Mouse (Mus musculus): ENCODE data around the gene Scd3.
"Not testable (repeated sequence)": the region's sequence is repeated elsewhere in the genome, so short reads cannot be mapped to it uniquely, and the experiment has no call there.

The Scd3 gene

GRCm38 (mm10) chr19:44238906-44239305 is 35.8 kb downstream of the Scd3 start:
- DNase-seq: no peak

DNA sequence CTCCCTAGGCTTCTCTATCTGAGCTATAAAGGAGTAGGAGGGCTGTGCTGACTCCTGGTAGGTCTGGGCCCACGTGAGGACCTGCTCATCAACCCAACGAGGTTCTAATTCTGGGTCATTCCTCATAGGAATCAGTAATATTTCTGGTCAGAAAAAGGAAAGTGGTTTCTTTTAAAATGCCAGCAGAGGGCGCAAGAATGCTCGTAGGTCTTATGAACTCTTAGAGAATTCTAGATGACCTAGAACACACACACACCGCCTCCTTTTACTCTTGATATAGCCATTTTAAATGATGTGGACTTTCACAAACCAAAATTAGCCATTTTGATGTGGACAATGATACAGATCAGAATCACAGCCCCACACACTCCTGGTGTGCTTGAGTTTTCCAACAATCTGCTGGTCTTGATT is 42.7 kb downstream of the Scd3 start:
- DNase-seq: peak; percentile 67 to 68

GRCm38 (mm10) chr19:44246341-44246911 is 43.4 kb downstream of the Scd3 start:
- no peak for DNase-seq

DNA sequence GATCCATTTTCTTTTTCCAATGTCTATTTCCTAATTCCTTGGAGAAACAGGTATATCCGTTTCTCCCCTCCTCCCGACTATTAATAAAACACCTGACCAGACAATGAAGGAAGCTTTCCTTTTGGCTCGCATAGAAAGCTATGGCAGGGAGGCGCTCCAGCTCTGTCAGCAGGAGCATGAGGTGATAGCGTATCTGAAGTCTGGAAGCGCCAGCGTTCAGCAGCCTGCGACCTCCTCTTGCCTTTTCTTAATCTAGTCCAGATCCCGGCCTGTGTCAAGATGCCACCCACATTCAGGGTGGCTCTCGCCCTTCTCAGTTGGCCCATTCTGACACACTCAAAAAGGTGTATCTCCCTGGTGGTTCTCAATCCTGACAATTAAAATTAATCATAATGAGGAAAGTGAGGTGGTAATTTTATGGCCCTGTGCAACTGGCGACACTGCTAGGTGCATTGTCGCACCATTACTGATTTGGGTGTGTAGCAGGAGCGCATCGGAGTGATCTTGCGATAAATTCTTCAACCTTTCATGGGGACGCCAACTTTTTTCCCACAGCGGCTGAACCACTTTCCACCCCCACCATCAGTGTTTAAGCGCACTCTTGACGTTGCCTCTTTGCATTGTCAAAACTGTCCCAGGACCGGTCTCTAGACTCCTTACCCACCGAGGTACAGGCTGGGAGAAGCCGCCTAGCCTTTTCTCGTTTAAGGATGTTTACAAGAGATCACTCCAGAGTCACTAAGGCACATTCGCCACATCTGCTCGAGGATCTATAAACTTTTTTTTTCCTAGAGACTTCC is 44.4 kb downstream of the Scd3 start:
- DNase-seq: peak; percentile 45 to 49

DNA sequence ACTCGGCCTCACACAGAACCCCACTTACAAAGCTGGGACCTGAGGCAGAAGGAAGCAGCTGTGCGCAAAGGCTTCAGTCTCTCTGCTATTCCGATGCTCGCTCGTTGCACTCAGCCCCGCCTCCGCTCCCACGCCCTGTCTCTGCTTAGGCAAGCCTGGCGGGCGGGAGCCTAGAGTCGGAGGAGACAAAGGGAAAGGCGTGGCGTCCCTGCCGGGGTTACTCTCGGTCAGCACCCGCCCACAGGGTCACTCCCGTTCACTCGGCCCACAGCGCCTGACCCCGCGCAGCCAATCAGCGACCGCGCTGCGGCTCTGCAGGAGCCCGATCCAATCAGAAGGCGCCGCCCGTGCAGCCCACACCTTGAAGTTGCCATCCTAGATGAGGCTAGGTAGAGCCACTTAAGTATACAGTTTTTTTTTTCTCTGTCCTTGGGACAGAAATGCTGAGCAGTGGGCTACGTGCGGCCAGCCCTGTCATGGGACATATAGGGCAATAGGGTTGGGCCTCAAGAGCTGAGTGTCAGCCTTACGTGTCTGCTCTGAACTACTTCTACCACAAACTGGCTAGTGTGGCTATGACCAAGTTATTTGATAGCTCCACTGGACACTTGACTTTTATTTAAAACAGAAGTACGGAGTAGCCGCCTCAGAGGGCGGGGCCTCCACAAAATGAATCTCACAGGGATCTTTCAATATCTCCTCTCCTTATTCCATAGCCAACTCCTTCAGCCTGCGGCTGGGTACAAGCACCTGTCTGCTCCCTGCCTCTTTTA is 45.2 kb downstream of the Scd3 start:
- peak; percentile 93 to 99 for DNase-seq

GRCm38 (mm10) chr19:44248854-44249351 is 45.8 kb downstream of the Scd3 start:
- DNase-seq: no peak

GRCm38 (mm10) chr19:44251138-44251537 is 48.1 kb downstream of the Scd3 start:
- DNase-seq: not testable (repeated sequence)

GRCm38 (mm10) chr19:44251936-44252558 is 49.0 kb downstream of the Scd3 start:
- no peak for DNase-seq

DNA sequence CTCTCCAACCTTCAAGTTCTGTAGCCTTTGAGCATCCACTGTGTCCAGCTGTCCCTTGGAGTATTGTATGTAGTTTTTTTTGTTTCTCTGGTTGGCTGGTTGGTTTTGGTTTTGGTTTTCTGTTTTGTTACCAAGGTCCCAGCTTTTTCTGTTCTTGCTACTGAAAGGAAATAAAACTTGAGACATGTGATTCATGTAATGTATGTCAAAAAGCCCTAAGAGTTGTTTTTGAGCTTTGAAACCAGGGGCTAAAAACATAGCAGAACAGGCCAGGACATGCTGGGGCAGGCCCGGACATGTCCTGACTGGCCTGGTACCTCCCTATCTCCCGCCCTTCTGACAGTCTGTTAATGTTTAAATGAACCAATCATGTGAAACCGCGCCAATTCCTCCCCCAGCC is 51.0 kb downstream of the Scd3 start:
- not testable (repeated sequence) for DNase-seq

DNA sequence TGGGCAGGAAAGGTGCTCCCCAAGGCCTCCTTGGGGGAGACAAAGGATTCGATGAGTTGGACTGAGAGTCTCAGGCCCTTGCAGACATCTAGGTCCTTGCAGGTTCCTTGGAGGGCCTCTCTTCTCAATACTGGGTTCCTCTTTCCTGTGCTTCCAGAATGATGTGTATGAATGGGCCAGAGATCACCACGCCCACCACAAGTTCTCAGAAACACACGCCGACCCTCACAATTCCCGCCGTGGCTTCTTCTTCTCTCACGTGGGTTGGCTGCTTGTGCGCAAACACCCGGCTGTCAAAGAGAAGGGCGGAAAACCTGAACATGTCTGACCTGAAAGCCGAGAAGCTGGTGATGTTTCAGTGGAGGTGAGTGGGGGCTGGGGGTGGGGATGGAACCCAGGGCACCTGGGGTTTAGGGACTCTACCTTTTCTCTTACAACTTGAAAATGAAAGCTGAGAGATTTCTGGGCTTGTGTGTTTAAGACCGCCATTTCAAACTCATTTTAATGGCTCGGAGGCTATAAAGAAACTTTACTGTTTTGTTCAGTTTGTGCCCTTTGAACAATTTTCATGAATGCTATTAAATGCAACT is 54.4 kb downstream of the Scd3 start:
- no peak for DNase-seq

DNA sequence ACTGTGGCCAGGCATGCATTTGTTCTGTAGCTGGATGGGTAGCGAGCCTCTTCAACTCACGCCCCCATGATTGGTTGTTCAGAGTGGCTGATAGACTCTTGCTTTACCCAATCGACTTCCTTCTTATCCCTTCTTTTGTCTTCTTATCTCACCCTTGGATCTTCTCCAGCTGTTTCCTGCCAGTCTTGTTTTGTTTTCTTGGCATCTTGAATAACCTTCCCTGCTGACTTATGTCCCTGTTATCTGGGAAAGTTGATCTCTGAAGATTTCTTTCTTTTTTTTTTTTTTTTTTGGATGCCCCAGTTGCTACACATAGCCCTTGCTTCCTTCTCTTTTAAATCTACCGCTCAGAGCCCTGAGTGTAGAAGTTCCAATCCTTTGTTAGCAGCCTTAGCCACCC is 56.4 kb downstream of the Scd3 start:
- no peak for DNase-seq

- DNase-seq: no peak
Observed at GRCm38 (mm10) chr19:44260487-44260886, 57.4 kb downstream of the Scd3 start.

- DNase-seq: no peak
Observed at GRCm38 (mm10) chr19:44261774-44262173, 58.7 kb downstream of the Scd3 start.

DNA sequence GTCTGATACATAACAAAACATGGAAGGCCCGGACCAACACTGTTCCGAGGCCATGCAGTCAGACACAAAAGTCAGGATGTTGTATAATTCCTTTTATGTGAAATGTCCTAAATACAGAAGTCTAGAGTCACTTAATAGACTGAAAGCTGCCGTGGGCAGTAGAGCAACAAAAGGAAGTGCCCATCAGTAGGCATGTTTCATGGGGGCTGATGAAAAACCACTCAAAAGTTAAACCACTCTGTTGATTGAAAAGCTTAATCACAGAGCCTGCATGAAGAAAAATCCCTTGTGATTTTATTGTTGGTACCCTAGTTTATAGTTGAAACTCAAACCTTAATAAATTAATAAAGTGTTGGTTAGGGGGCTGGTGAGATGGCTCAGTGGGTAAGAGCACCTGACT is 60.5 kb downstream of the Scd3 start:
- DNase-seq: no peak

- DNase-seq: no peak
Observed at GRCm38 (mm10) chr19:44264226-44264625, 61.2 kb downstream of the Scd3 start.

DNA sequence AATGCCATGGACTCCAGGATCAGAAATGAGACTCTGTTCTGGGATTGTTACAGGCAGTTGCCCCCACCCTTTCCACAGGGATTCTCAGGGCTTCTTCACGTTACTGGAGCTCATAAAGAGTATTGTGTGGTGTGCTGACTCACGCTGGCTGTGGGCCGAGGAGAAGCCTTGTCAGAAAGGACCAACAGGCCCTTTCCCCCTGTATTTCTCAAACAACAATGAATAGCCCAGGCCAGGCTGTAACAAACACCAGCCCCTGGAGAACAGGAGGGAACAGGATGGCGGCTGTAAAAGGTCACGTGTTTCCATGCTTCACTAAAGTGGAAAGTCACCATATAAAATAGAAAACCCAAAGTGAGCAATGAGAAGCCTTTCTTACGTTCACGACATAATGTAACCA is 62.2 kb downstream of the Scd3 start:
- no peak for DNase-seq

- no peak for DNase-seq
Observed at GRCm38 (mm10) chr19:44265911-44266337, 62.9 kb downstream of the Scd3 start.

DNA sequence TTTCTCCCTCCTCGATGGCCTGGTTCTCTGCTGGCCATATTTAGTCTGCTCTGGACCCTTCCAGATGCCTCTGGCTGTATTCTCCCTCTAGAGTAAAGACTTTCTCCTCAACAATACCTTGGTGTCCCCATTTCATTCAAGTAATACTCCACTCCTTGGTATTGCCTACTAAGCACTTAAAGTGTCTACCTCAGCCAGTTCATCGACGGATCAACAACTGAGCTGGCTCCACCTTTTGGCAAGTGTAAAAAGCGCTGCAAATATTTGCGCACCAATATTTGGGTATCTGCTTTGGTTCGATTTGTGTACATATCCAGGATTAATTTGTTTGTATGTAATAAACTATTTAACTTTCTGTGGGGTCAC is 63.4 kb downstream of the Scd3 start:
- DNase-seq: no peak

GRCm38 (mm10) chr19:44266824-44267498 is 63.9 kb downstream of the Scd3 start:
- DNase-seq: peak; percentile 91 to 95

DNA sequence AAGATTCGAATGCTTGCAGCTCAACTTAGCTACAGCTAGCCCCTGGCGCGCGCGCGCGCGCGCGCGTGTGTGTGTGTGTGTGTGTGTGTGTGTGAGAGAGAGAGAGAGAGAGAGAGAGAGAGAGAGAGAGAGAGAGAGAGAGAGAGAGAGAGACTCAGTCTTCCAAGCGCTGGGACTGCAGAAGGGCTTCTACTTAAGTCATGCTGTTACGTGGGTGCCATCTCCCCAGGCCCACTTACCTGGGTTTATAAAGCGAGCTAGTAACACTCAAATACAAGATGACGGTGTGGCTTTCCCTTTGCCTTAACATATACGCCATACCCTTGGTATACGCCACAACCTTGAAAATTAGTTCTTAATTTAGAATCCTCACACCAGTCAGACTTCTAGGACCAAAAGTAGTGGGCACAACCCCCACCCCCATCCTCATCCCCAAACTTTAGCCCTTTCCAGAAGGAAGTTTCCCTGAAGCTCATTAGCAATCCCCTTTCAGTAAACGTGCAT is 64.5 kb downstream of the Scd3 start:
- no peak for DNase-seq

DNA sequence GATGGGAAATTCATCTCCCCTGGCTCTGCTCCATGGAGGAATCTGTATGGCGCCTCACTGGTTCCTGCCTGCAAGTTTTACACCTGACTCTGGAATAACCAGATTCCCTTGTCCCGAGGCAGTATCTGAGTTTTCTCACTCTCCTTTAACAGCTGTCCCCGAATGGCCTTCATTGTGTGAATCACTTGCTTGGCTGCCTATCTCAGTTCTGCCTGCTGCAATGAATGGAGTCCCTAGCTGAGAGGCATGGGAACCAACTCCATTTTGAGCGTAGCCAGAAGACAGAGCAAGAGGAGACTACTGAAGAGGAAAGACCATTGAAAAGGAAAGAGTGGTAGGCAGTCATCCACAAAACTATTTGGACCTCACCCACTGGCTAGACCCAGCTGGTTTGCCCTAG is 70.6 kb downstream of the Scd3 start:
- no peak for DNase-seq

- DNase-seq: no peak
Observed at GRCm38 (mm10) chr19:44274452-44274851, 71.4 kb downstream of the Scd3 start.

Measured in cerebellum, adult 18-20 months (tissue).